Mouse (Mus musculus): Measurements from ENCODE around the gene Gm17349.

Gm17349 gene

DNA sequence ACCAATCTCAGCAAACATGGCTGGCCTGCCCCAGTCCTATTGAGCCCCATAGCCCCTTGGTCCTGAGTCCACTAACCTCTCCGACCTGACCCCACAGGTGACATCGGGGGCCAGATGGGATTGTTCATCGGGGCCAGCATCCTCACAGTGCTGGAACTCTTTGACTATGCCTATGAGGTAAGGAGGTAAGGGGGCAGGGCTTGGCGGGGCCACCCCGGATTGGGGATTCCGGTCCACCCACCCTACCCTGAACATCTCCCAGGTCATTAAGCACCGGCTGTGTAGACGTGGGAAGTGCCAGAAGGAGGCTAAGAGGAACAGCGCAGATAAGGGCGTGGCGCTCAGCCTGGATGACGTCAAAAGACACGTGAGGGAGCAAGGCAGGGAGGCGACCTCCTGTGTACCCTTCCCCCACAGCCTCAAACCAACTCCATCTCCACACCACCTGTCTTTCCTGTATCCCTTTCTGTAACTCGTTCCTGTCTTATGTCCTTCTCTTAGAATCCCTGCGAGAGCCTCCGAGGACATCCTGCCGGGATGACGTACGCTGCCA lies 6.7 kb downstream of the Gm17349 start:
- no peak for DNase-seq

DNA sequence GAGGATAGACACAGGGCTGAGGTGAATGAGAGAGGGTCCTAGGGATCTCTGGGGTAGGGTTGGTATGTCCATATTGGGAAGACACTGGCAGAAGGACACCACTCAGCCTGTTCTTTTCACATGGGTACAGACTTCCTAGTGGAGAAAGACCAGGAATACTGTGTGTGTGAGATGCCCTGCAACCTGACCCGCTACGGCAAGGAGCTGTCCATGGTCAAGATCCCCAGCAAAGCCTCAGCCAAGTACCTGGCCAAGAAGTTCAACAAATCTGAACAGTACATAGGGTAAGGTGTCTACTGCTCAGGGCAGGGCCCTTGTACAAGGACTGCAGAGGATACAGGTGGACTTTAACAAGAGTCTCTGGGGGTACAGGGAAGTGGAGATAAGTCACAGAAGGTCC lies 8.0 kb downstream of the Gm17349 start:
- no peak for DNase-seq

DNA sequence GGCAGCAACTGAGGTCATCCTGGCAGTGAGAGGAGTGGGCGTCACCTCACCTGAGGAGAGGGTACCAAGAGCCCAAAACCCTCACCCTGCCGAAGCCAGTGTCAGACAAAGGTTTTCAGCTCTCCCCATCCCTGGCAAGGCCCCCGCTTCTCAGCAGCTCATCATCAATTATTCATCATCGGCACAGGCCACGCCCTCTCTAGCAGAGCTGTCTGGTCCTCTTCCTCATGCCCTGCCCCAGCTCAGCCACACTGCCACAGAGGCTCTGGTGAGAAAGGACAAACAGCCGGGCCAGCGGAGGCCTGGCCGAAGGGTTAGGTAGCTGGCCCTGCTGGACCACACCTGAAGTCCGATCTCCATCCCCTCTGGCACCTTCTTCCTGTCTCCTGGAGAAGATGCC lies 13.3 kb downstream of the Gm17349 start:
- DNase-seq: no peak

DNA sequence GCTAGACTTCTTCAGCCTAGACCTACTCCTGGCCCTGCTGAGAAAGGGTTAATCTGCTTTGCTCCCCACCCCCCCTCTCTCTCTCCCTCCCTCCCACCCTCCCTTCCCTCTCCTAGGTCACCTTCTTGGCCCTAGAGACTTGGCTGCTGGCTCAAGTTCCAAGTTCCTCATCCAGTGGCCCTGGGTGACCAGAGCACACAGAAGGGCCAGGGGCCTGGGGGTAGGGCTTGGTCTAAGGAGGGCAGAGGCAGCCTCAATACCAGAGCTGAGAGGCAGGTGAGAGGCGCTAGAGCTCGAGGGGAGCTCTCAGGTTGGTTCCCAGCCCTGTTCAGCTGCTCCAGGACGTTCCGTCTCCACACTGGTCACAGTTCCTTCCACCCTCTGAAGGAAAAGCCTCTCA lies 14.4 kb downstream of the Gm17349 start:
- DNase-seq: no peak

DNA sequence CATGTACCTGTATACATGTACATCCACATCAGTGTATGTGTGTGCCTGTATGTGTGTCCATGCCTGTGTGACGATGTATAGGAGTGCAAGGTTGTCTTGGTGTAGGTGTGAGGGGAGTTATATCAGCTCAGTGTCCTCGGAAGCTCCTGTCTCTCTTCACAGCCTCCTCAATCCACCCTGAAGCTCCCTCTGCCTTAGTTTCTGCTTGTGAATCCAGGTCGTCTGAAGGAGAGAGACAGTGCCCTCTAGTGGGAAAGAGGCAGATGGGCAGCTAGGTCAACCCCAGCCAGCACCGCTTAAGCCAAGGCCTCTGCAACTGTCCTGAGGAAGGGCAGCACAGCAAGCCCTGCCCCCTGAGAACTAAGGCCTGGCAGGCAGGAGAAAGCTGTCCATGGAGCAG lies 16.6 kb downstream of the Gm17349 start:
- peak; percentile 61 for DNase-seq

DNA sequence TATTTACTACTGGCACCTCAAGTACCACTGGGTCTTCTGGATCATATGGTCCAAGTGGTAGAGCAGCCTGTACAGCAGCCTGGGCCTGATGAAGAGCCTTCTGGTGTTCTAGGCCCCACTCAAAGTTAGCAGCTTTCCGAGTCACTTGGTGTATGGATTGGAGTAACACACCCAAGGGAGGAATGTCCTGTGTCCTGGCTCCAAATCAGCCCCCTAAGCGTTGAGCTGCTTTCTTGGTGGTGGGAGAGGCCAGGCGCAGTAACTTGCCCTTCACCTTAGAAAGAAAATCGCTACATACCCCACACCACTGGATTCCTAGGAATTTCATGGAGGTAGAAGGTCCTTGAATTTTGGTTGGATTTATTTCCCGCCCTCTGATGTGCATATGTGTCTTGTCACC lies 21.1 kb downstream of the Gm17349 start:
- DNase-seq: no peak

DNA sequence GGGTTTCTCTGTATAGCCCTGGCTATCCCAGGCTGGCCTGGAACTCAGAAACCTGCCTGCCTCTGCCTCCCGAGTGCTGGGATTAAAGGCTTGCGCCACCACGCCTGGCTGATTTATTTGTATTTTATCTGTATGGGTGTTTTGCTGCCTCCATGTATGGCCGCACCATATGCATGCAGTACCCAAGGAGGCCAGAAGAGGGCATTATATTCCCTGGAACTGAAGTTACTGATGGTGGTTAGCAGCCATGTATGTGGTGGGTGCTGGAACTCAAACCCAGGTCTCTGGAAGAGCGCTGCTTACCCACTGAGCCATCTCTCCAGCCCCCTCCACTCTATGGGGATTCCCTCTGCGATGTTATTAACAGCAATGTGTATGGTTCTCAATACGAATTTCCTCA lies 22.4 kb downstream of the Gm17349 start:
- DNase-seq: no peak

DNA sequence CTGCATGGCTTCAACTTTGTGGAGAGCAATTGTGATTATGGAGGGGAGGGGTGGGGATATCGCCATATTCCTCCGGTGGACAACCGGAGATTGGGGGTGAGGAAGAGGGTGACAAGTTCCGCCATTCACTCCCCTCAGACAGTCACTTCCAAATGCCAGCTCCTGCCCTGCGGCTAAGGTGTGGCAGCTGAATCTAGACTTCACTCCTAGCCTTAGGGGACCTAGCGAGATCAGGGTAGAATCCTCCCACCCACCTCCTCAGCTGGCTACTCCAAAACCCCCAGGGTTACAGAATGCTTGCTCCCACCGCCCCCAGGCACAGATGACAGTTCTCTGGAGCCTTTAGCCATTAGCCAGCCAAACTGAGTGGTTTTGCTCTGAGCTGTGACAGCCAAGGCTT lies 26.3 kb downstream of the Gm17349 start:
- no peak for DNase-seq

DNA sequence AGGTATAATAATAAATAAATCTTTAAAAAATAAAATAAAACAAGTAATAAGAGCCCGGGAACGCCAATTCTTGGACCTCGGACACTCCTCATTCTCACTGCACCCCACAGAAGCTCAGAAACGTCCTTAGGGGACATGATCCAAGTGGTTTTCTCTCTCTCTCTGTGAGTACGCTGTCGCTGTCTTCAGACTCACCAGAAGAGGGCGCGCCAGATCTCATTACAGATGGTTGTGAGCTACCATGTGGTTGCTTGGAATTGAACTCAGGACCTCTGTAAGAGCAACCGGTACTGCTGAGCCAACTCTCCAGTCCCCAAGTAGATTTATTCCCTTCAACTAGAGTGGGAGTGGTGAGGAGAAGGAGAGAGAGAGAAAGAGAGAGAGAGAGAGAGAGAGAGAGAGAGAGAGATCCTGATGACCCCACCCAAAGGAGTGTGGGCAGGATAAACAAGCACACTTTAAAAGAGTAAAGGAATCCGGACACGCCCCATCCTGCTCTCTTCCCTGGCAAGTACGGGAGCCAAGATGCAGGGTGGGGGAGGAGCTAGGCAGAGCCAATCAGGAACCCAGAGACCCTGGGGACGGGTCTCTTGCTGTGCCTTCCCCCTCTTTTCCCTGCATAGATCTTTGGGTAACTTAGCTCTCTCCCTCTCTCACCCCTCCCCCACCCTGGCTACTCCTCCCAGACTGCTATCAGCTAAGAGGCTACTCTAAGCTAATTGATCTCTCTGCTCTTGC lies 27.1 kb downstream of the Gm17349 start:
- no peak for DNase-seq

DNA sequence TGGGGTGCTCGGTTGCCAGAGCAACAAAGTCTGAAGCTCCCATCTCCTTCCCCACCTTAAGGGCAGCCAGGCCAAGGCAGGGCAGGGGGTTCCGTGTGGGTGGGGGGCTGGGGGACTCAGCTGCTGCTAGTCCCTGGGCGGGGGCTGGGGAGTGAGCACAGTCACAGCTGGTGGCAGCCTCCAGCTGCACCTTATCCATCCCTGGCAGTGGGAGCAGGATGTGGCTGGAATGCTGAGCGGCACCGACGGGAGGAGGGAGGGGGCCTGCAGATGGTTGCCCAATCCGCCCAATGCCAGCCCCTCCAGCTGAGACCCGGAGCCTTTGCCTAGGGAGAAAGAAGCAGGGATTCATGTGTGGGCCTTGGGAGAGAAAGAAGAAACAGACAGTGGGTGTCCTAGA lies 28.2 kb downstream of the Gm17349 start:
- no peak for DNase-seq

DNA sequence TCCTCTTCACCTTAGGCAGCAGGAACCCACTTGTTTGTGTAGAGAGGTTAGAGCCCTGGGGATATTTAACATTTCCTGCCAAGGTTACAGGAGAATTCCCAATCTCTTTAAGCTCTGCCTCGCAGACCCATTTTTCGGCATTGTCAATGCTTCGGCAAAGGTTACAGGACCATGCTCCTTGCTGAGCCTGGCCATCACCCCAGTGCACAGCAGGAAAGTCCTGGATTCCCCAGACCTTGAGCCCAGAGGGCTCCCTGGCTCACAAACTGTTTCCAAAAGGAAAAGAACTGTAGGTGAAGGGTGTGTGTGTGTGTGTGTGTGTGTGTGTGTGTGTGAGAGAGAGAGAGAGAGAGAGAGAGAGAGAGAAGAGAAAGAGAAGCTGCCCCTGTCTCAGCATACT lies 30.4 kb downstream of the Gm17349 start:
- no peak for DNase-seq

DNA sequence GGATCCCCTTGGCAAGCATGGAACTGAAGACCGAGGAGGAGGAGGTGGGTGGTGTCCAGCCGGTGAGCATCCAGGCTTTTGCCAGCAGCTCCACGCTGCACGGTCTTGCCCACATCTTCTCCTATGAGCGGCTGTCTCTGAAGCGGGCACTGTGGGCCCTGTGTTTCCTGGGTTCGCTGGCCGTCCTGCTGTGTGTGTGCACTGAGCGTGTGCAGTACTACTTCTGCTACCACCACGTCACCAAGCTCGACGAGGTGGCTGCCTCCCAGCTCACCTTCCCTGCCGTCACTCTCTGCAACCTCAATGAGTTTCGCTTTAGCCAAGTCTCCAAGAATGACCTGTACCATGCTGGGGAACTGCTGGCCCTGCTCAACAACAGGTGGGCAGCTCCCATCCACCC lies 33.5 kb downstream of the Gm17349 start:
- no peak for DNase-seq

DNA sequence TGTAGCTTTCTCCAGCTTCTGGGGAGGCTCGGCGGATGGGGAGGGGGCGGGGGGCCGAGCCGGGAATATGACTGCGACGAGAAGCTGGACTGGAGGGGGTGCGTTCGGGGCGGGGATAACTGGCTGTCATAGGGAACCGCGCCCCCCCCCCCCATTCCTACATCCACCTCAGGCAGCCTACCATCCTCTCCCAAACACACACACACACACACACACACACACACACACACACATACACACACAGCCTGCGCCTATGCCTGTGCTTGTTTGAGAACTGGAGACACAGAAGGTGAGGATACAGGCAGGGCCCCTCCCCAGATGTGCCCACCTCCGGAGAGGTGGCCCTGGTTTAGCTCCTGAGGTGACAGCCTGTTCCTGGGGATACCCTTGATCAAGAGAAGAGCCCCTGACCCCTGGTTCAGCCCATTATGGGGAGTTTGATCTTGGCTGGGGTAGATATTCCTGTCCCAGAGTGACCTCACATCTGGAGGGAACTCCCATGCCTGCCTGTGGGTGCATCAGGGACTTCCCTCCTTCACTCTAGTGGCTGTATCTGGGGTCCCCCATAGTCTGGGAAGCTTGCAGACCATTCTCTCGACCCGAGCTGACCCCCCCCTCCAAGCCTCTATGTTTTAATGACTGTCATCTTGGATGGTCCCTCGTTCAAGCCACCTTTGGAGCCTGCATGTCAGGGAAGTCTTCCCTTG lies 34.2 kb downstream of the Gm17349 start:
- no peak for DNase-seq

DNA sequence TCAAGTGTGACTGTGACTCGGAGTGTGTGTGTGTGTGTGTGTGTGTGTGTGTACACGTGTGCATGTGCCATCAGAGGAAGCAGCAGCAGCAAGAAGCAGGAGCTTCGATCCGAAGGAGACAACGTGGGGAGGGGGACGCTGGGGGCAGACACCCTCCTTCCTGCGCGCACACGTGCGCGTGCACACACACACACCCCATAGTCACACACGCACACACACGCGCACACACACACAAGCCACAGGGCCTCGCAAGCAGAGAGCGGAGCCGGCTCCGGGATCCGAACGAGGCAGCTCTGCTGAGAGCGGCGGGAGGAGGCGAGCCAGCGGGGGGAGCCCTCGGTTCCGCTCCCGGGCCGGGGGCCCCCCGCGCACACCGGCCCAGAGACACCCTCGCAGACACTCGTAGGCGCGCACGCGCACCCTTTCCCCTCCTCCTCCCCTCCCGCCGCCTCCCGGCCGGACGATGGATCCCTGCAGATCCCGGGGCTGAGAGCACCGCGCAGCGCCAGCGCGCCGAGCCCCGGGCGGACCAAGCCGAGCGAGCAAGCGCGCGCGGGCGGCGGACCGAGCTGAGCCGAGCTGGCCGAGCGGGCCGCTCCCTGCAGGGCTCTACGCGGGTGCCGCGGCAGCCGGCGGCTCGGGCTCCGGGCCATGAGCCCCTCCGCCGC lies 35.0 kb downstream of the Gm17349 start, which contains the start of gene Asic1:
Gene Asic1 (plus strand): TSS at position 215 of the 668 bp plus-strand sequence.
- DNase-seq: peak; percentile 77

DNA sequence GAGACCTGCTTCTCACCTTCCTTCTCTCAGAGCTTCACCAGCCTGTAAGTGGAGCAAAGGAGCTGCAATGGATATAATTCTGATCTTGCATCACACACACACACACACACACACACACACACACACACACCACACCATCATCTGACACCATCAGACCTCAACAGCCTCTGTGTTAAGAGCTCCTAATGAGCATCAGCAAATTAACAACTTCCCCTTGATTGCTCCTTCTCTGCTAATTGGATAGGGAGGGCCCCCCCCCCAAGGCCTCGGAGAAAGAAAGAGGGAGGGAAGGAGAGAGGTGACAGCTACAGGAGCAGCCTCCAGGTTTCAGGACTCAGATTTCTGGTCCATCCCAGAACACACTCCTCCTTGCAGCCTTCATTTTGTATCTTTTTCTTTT lies 35.9 kb downstream of the Gm17349 start:
- DNase-seq: no peak

DNA sequence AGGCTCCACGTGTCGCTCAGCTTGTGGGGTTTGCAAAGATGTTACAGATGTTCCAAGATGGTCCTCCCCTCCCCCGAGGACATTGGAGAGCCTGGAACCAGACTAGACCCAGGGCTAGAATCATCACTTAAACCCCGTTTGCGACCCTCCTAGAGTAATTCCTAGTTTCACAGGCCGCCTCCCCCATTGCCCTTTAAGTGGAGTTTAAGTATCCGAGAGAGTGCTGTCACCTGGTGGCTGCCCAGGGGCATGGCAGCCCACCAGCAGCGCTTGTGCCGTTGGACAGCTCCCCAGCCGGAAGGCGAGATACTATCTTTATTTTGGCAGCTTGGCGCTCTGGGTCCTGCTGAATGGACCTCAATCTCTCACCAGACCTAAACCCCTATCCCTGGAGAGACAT lies 36.4 kb downstream of the Gm17349 start:
- peak; percentile 84 for DNase-seq

DNA sequence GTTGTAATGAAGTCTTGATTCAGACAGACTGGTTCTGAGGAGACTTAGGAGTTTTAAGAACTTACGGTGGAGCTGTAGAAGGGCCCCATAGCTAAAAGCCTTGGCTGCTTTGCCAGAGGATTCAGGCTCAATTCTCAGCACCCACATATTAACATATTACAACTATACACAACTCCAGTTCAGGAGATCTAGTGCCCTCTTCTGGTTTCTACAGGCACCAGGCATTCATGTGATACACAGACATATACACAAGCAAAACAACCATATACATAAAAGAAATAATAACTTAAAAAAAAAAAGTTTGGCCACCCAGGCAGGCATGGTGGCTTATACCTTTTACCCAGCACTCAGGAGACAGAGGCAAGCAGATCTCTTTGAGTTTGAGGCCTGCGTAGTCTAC lies 37.7 kb downstream of the Gm17349 start:
- no peak for DNase-seq

DNA sequence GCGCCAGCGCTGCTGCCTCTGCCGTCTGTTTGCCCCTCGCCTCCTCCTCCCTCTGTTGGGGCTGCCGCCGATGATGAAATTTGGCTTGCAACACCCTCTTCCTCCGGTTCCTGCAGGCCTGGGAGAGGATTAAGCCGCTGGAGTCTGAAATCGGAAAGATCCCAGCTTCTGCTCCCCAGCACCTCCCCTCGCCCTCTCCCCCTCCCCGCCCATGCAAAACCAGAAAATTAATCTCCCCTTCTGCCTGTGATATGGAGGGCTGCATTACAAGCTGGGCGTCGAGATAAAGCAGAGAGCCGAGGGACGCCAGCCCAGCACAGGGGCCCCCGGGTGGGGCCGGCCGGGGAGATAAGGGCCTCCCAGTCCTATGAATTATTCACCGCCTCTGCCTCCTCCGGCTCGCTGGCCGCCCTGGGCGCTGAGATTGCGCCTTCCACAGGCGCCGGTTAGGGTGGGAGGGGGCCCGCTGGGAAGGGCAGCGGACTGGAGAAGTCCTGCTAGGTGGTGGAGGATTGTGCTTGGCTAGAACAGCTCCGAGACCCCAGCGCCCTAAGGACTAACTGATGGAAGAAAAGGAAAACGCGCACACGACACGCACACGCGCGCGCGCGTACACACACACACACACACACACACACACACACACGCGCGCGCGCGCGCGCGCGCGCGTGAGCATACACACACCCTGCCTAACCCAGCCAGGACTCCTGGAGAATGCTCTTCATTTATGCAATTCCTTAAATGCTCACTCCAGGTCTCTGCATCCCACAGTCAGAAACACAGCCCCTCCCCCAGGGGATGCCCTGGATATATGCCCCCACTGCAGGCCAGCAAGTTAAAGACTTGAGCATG lies 40.5 kb downstream of the Gm17349 start:
- DNase-seq: peak; percentile 41

DNA sequence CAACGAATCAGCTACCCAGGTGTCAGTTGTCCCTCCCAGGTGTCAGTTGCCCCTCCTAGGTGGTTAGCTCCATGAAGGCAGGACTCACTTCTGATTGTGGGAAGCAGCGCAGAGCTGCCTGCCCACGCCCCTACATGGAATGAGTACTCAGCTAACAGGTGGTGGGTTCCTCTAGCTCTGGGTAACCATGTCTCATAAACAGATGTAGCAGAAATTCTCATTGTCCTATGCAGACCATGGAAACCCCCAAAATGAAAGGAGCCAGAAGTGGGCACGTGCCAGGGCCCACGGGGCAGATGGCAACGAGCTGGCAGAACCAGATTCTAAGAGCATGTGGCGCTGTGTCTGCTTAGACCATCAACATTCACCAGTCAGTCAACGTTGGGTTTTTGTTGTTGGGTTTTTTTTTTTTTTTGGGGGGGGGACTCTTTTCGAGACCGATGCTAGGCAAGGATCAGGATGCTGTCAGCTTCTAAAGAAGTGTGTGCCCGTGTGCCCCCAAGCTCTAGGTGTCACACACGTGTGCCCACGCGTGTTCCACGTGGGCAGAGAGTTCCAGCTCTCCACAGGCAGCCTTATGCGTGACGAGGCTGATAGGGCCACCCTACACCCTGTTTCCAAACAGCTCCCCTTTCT lies 41.2 kb downstream of the Gm17349 start:
- no peak for DNase-seq

DNA sequence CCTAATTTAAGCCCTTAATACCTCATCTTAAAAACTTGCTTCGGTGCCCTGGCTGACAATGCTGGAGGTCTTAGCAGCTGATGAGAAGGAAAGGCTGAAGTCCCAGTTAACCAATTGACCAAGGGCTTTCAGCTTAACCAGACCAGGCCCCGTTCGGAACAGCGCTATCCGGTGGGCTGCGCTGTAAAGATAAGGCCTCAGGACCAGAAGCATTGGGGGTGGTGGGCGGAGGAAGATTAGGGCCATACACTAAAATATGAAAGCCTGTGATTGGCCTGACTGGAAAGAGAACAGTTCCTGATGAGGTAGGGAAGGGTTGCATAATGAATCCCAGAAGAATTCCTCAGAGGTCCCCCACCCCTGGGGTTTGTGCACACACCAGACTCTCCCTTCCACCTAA lies 42.9 kb downstream of the Gm17349 start:
- DNase-seq: no peak

DNA sequence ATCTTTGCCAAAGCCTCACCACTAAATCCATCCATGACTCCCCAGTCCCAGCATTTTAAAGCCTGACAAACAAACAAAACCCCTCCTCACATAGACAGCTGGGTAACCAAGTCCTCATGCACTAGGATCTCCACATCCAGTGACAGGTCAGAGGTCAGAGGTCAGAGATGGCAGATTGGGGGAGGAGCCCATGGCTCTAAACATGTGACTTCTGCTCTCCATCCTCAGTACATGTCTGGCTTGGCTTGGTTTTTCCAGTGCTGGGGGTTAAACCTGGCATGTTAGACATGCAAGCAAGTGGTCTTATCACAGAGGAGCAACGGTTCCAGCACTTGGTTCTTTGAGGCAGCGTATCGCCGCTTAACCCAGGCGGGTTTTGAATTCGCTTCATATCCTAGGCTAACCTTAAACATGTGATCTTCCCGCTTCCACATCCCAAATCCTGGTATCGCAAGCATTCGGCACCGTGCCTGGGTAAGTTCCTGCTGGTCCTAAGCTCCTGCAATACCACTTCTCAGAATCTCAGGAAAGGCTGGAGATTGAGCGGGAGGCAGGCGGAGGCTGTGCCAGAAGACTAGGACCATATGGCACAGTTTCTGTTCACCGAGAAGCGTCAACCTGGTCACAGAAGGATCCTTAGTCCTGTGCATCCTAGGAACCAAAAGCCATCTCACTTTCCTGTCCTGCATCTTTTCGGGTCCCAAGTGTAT lies 44.0 kb downstream of the Gm17349 start:
- no peak for DNase-seq

DNA sequence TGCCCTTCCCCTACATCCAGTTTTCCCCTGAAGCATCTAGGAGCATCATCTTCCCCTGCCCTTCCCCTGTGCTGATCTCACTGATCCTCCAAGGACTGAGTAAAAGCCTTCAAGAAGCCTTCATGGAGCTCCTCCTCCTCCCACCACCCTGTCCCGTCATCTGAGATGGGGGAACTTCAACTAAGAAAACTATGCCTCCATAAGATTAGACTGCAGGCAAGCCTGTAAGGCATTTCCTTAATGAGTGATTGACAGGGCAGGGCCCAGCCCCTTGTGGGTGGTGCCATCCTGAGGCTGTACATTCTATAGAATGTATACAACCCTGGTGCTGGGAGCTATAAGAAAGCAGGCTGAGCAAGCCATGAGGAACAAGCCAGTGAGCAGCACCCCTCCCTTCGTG lies 46.9 kb downstream of the Gm17349 start:
- DNase-seq: no peak

Measured in kidney, postnatal 14 days (tissue).